Mouse (Mus musculus) forebrain, embryonic 10.5 days (tissue): ENCODE measurements at regions not wholly inside any gene's neighbourhood (a gene's known extent, or its start where the extent isn't known, plus 50 kb on each side); places are given as distances from the start of the nearest gene placed in this dataset.

Experiments used
- DNase-seq: peaks from one replicate; pipeline ENCODE4 v3.0.0-alpha.2; 2017; ENCODE audit warnings: low spot score; ENCODE audit errors: extremely low spot score
- H3K27ac ChIP-seq: fragments of 300-500 bp; sonication (generic); 2 replicates; pipeline ENCODE4 v1.5.1; 2016; ENCODE audit warnings: mild to moderate bottlenecking
- H3K27me3 ChIP-seq: fragments of 300-500 bp; sonication (generic); 2 replicates; pipeline ENCODE4 v1.6.1; 2016; ENCODE audit warnings: mild to moderate bottlenecking; ENCODE audit not compliant: poor library complexity, severe bottlenecking
- H3K36me3 ChIP-seq: fragments of 300-500 bp; sonication (generic); replicated peaks from 2 replicates; pipeline ENCODE4 v1.6.1; 2016; ENCODE audit warnings: mild to moderate bottlenecking, moderate library complexity
- H3K4me1 ChIP-seq: fragments of 300-500 bp; sonication (generic); 2 replicates; pipeline ENCODE4 v1.6.1; 2016
- H3K4me3 ChIP-seq: fragments of 300-500 bp; sonication (generic); 2 replicates; pipeline ENCODE4 v1.5.1; 2016; ENCODE audit warnings: mild to moderate bottlenecking, moderate library complexity
- H3K9me3 ChIP-seq: fragments of 300-500 bp; sonication (generic); 2 replicates; pipeline ENCODE4 v1.6.1; 2016; ENCODE audit warnings: mild to moderate bottlenecking, moderate library complexity
- WGBS: fragments of 180-500 bp; shearing (Covaris S2); methylation state at CpG from one replicate; pipeline ENCODE4 v1.1.7; 2016; 5-methylcytosine and 5-hydroxymethylcytosine counted together

DNA sequence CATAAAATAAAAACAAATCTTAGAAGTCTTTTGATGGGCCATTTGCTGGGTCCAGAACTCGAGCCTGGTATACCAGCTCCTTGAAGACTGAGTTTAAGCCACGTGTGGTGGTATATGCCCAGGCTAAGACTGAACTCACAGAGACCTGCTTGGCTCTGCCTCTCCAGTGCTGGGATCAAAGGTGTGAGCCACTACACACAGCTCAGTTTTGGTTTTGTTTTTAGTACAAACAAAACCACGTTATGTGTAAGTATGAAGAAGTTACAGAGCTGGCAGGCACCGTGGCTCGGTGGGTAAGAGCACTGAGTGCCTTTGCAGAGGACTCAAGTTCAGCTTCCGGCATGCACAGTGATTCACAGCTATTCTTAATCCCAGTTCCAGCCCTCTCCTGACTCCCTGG, 75.6 kb downstream of the Wdr5 start:
- Histone ChIP-seq H3K27ac (no peak overlapping the region), H3K36me3 (no peaks in the 10 kb centered on the region), H3K4me3 (no peak overlapping the region), H3K4me1 (0 out of 2 replicates have a peak, but pooled peaks cover 5% of the 10 kb centered on the region), H3K27me3 (peaks cover 11% of the 10 kb centered on the region; the same call in 1 of the 2 replicates), H3K9me3 (no peaks in the 10 kb centered on the region)
- 86% methylated on average over 6 of the region's 6 CpGs for WGBS
- DNase-seq: no peak

- DNase-seq: no peak
- 84% methylated on average over 5 of the region's 5 CpGs for WGBS
- Histone ChIP-seq H3K4me3 (no peak overlapping the region), H3K27me3 (peaks cover 11% of the 10 kb centered on the region; the same call in 1 of the 2 replicates), H3K4me1 (peaks cover 10% of the 10 kb centered on the region; the same call in 1 of the 2 replicates), H3K9me3 (no peaks in the 10 kb centered on the region), H3K36me3 (no peaks in the 10 kb centered on the region), H3K27ac (no peak overlapping the region)
These were observed 76.7 kb downstream of the Wdr5 start for GRCm38 (mm10) chr2:27591668-27592067.

- WGBS: 64% methylated on average over 10 of the region's 10 CpGs
- H3K4me1 ChIP-seq: peaks cover 10% of the 10 kb centered on the region; the same call in 1 of the 2 replicates
- H3K4me3 ChIP-seq: no peak overlapping the region
- no peak for DNase-seq
- H3K27me3 ChIP-seq: peaks cover 17% of the 10 kb centered on the region; the same call in 1 of the 2 replicates
- no peaks in the 10 kb centered on the region for H3K36me3 ChIP-seq
- no peak overlapping the region for H3K27ac ChIP-seq
- peaks cover 4% of the 10 kb centered on the region; the same call in 1 of the 2 replicates for H3K9me3 ChIP-seq
These were observed 78.4 kb downstream of the Wdr5 start for GRCm38 (mm10) chr2:27593338-27593737.

DNA sequence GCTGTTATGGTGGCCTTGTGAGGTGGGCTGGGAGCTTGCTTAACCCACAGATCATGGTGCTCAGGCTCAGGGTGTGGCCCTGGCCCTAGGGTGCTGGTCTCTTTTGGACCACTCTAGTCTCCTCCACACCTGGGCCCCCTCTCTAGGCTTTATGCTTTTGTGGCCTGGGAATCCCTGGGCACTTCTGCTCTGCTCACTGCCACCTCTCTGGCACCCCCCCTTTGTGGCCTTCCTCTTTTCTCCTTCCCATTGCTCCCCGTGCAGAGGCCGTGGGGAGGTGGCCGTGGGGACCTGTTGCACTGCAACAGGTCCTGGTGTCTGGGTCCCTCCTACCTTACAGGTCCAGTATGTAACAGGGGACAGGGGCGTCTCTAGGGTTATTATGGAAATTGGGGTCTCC, 80.3 kb downstream of the Wdr5 start:
- no peaks in the 10 kb centered on the region for H3K36me3 ChIP-seq
- H3K27ac ChIP-seq: no peak overlapping the region
- peaks cover 10% of the 10 kb centered on the region; the same call in 1 of the 2 replicates for H3K4me1 ChIP-seq
- DNase-seq: no peak
- 77% methylated on average over 4 of the region's 4 CpGs for WGBS
- H3K27me3 ChIP-seq: peaks cover 25% of the 10 kb centered on the region; the same call in 1 of the 2 replicates
- peaks cover 4% of the 10 kb centered on the region; the same call in 1 of the 2 replicates for H3K9me3 ChIP-seq
- no peak overlapping the region for H3K4me3 ChIP-seq

DNA sequence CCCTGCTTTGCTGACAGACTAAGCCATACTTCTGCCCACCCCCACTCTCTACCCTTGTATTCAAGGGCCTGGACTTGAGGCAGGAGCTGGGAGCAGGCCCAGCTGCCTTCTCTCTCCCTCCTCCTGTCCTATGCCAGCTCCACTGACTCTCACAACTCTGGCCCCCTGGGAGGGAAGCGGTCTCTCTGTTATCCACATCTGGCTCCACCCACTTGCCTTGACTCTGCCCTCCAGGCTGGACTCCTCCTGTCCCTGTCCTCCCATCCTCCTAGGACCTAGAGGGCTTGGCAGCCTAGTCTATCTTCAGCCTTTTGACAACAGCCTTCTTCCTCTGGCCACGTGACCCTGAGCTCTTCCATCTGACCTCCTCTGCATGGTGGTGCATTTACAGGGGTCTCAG, 80.0 kb upstream of the Rxra start:
- Histone ChIP-seq H3K4me1 (peaks cover 10% of the 10 kb centered on the region; the same call in 1 of the 2 replicates), H3K27ac (no peak overlapping the region), H3K4me3 (no peak overlapping the region), H3K36me3 (no peaks in the 10 kb centered on the region), H3K27me3 (peaks cover 30% of the 10 kb centered on the region; the same call in 1 of the 2 replicates), H3K9me3 (peaks cover 4% of the 10 kb centered on the region; the same call in 1 of the 2 replicates)
- WGBS: 47% methylated on average over 2 of the region's 2 CpGs
- DNase-seq: no peak

DNA sequence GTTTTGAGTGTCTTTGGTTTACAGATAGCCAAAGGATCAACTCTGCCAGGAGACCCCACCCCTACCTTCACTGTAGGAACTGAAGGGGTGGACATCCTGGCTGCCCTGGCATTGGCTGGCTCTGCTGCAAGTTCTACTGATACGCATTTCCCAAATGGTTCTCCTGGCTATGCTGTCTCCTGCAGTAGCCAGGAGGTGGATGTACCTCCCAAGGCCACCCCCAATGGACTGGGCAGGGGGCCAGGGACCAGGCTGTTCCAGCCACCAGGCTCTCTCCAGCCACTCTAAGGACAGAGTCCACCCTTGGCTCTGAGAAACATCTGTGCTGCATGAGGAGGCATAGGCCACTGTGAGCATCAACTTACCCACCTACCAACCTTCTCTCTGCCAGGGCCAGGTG, 79.3 kb upstream of the Rxra start:
- WGBS: 92% methylated on average over 1 of the region's 1 CpGs
- H3K27me3 ChIP-seq: peaks cover 34% of the 10 kb centered on the region; the same call in 1 of the 2 replicates
- DNase-seq: no peak
- H3K4me1 ChIP-seq: peaks cover 10% of the 10 kb centered on the region; the same call in 1 of the 2 replicates
- peaks cover 4% of the 10 kb centered on the region; the same call in 1 of the 2 replicates for H3K9me3 ChIP-seq
- no peak overlapping the region for H3K27ac ChIP-seq
- H3K36me3 ChIP-seq: no peaks in the 10 kb centered on the region
- H3K4me3 ChIP-seq: no peak overlapping the region

- Histone ChIP-seq H3K27ac (no peak overlapping the region), H3K36me3 (no peaks in the 10 kb centered on the region), H3K4me1 (peaks cover 10% of the 10 kb centered on the region; the same call in 1 of the 2 replicates), H3K4me3 (no peak overlapping the region), H3K27me3 (peaks cover 32% of the 10 kb centered on the region; the same call in 1 of the 2 replicates), H3K9me3 (peaks cover 4% of the 10 kb centered on the region; the same call in 1 of the 2 replicates)
- DNase-seq: no peak
- 93% methylated on average over 4 of the region's 4 CpGs for WGBS
These were observed 78.3 kb upstream of the Rxra start for GRCm38 (mm10) chr2:27597901-27598300.

GRCm38 (mm10) chr2:27599061-27599768, 77.0 kb upstream of the Rxra start:
- Histone ChIP-seq H3K27ac (no peak overlapping the region), H3K9me3 (peaks cover 4% of the 10 kb centered on the region; the same call in 1 of the 2 replicates), H3K4me3 (no peak overlapping the region), H3K36me3 (no peaks in the 10 kb centered on the region), H3K27me3 (peaks cover 33% of the 10 kb centered on the region; the same call in 1 of the 2 replicates), H3K4me1 (peaks cover 9% of the 10 kb centered on the region)
- 89% methylated on average over 8 of the region's 8 CpGs for WGBS
- DNase-seq: no peak

DNA sequence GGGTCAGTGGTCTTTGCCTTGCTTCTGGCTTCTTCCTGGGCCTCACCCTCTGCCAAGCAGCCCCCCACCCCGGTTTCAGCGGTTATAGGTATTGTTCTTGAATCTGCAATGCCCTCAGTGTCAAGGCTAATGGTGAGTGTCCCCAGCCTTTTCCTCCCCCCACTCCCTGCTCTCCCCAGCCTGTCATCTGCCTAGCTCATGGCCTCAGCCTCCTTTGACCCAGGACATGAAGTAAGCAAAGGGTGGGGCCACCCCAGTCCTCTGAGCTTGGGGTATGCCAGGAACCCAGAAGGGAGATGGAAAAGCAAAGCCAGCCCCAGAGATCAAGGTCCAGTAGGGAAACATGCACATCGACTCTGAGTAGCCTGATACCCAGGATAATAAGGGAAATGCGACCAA, 76.5 kb upstream of the Rxra start:
- Histone ChIP-seq H3K4me1 (peaks cover 9% of the 10 kb centered on the region), H3K9me3 (peaks cover 4% of the 10 kb centered on the region; the same call in 1 of the 2 replicates), H3K27me3 (peaks cover 33% of the 10 kb centered on the region; the same call in 1 of the 2 replicates), H3K36me3 (no peaks in the 10 kb centered on the region), H3K27ac (no peak overlapping the region), H3K4me3 (no peak overlapping the region)
- WGBS: 77% methylated on average over 4 of the region's 4 CpGs
- no peak for DNase-seq

DNA sequence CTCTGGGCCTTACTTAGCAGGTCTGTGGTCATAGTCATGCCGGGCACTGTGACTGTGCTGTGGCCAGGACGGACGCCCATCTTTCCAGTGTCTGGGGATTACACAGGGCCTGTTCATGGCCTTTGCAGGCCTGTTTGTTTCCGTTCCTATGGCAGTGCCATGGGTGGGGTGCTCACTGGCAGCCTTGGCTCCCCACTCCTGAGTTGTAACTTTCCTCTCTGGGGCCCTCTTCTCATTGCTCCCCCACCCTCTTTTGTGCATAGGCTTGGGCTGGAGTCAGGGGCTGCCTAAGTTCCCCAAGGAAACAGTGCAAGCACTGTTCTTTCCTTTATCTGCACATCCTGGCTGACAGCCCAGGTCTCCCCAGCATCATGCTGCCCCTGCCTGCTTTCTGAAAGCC, 72.9 kb upstream of the Rxra start:
- H3K9me3 ChIP-seq: no peaks in the 10 kb centered on the region
- peaks cover 36% of the 10 kb centered on the region for H3K27me3 ChIP-seq
- DNase-seq: no peak
- H3K4me3 ChIP-seq: no peak overlapping the region
- H3K4me1 ChIP-seq: peaks cover 4% of the 10 kb centered on the region; the same call in 1 of the 2 replicates
- no peaks in the 10 kb centered on the region for H3K36me3 ChIP-seq
- 89% methylated on average over 4 of the region's 4 CpGs for WGBS
- H3K27ac ChIP-seq: no peak overlapping the region

DNA sequence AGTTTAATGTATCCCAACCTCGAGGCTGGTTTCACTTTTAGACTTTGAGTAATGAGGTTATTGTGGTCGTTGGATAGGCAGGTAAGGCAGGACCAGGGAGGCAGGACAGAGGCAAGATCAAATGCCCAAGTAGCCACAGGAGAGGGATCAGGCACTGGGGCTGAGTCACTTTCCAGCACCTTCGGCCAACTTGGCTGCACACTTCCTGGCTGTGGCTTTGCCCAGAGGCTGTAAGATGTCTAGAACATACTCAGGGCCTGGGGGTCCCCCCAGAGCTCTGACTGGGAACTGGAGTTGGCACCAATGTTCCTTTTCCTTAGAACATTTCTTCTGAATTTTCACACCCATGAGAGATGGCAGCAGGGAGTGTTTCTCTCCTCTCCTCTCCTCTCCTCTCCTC, 71.7 kb upstream of the Rxra start:
- Histone ChIP-seq H3K36me3 (no peaks in the 10 kb centered on the region), H3K27me3 (peaks cover 35% of the 10 kb centered on the region), H3K4me3 (no peak overlapping the region), H3K9me3 (no peaks in the 10 kb centered on the region), H3K4me1 (peaks cover 4% of the 10 kb centered on the region; the same call in 1 of the 2 replicates), H3K27ac (no peak overlapping the region)
- WGBS: 67% methylated on average over 3 of the region's 3 CpGs
- DNase-seq: no peak

- Histone ChIP-seq H3K9me3 (no peaks in the 10 kb centered on the region), H3K36me3 (no peaks in the 10 kb centered on the region), H3K27ac (no peak overlapping the region), H3K4me3 (no peak overlapping the region), H3K4me1 (peaks cover 4% of the 10 kb centered on the region; the same call in 1 of the 2 replicates), H3K27me3 (peaks cover 21% of the 10 kb centered on the region)
- DNase-seq: no peak
- WGBS: 76% methylated on average over 9 of the region's 9 CpGs
These were observed 69.4 kb upstream of the Rxra start for GRCm38 (mm10) chr2:27606816-27607215.

DNA sequence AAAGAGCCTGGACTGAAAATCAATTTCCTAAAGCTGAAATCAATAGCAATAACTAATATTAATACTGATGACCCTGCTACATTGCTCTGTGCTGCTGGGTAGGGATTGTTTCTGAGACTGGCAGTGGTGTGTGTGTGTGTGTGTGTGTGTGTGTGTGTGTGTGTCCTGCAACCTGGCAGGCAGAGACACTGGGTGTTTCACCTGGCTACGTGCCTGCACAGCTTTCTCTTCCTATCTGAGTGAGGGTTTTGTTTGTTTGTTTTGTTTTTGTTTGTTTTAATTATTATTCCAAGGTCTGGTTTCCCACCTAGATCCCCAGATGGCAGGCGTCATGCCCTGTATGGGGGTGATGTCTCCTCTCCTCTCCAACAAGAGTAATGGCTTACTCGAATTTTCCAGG, 54.5 kb upstream of the Rxra start:
- Histone ChIP-seq H3K9me3 (no peaks in the 10 kb centered on the region), H3K4me1 (peaks cover 22% of the 10 kb centered on the region), H3K36me3 (no peaks in the 10 kb centered on the region), H3K27ac (0 out of 2 replicates have a peak overlapping the region, but pooled peaks have one; percentile 15), H3K27me3 (peaks cover 97% of the 10 kb centered on the region), H3K4me3 (no peak overlapping the region)
- WGBS: 78% methylated on average over 3 of the region's 3 CpGs
- DNase-seq: no peak
